Mouse (Mus musculus) neural tube, embryonic 15.5 days (tissue): Measurements from ENCODE around the gene Svs1. TPM values are rescaled to one million over a fixed set of nuclear protein-coding genes. Genes with fewer than 3 reads are reported as not detected.

Experiments used
- ATAC-seq: fragments of 200-750 bp; cut with Nextera tagmentation; 2 replicates; pipeline ENCODE4 v1.8.0; 2017; ENCODE audit warnings: mild to moderate bottlenecking, moderate TSS enrichment, moderate library complexity; ENCODE audit not compliant: low FRiP score
- H3K27ac ChIP-seq: fragments of 300-500 bp; sonication (generic); replicated peaks from 2 replicates; pipeline ENCODE4 v1.5.1; 2015; ENCODE audit warnings: mild to moderate bottlenecking, inconsistent platforms
- H3K27me3 ChIP-seq: fragments of 300-500 bp; sonication (generic); replicated peaks from 2 replicates; pipeline ENCODE4 v1.6.1; 2015; ENCODE audit warnings: inconsistent platforms
- H3K36me3 ChIP-seq: fragments of 300-500 bp; sonication (generic); 2 replicates; pipeline ENCODE4 v1.6.1; 2015; ENCODE audit warnings: inconsistent platforms
- H3K4me1 ChIP-seq: fragments of 300-500 bp; sonication (generic); 2 replicates; pipeline ENCODE4 v1.6.1; 2015; ENCODE audit warnings: inconsistent platforms
- H3K4me2 ChIP-seq: fragments of 300-500 bp; sonication (generic); 2 replicates; pipeline ENCODE4 v1.6.1; 2015; ENCODE audit warnings: inconsistent platforms, mild to moderate bottlenecking, moderate library complexity
- H3K4me3 ChIP-seq: fragments of 300-500 bp; sonication (generic); replicated peaks from 2 replicates; pipeline ENCODE4 v1.5.1; 2015; ENCODE audit warnings: mild to moderate bottlenecking, inconsistent platforms
- H3K9ac ChIP-seq: fragments of 300-500 bp; sonication (generic); replicated peaks from 2 replicates; pipeline ENCODE4 v1.6.1; 2015; ENCODE audit warnings: mild to moderate bottlenecking, inconsistent platforms
- H3K9me3 ChIP-seq: fragments of 300-500 bp; sonication (generic); replicated peaks from 2 replicates; pipeline ENCODE4 v1.6.1; 2016; ENCODE audit warnings: inconsistent platforms
- WGBS: fragments of 180-500 bp; shearing (Covaris S2); methylation state at CpG from one replicate; pipeline ENCODE4 v1.1.7; 2015; ENCODE audit warnings: mixed read lengths; 5-methylcytosine and 5-hydroxymethylcytosine counted together
- polyA plus RNA-seq: library from polyadenylated mRNA; unstranded; fragments of >200 nt; fragmentation: Nextera tagmentation; extraction: Ambion mirVana; gene quantifications from 2 replicates; pipeline ENCODE4 v1.2.1, GENCODE M21; 2015

Gene Svs1
- polyA plus RNA-seq, 1 experiment from 2014 or later: not detected

DNA sequence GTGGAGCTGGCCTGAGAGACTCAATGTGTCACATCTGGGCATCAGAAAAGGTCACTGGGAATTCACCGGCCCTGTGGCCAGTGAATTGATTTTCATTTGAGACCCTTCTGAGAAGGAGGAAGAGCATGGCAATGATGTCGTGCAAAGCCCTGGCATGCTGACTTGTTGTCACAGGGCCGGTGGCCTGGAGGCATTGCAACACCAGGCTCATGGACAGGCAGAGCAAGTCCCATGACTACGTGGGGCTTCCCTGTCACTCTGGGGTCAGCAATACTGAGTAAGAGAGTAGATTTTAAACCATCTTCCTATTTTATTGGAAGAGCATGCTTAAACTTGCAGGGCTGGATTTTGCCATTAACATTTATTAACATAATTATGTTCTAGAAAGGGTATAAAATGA is 26.4 kb downstream of the Svs1 start:
- Histone ChIP-seq H3K36me3 (no peaks in the 10 kb centered on the region), H3K4me2 (no peak overlapping the region), H3K9ac (no peak overlapping the region), H3K9me3 (no peaks in the 10 kb centered on the region), H3K27me3 (no peaks in the 10 kb centered on the region), H3K4me1 (peaks cover 13% of the 10 kb centered on the region), H3K4me3 (no peak overlapping the region), H3K27ac (no peak overlapping the region)
- no peak for ATAC-seq
- 88% methylated on average over 4 of the region's 4 CpGs for WGBS

DNA sequence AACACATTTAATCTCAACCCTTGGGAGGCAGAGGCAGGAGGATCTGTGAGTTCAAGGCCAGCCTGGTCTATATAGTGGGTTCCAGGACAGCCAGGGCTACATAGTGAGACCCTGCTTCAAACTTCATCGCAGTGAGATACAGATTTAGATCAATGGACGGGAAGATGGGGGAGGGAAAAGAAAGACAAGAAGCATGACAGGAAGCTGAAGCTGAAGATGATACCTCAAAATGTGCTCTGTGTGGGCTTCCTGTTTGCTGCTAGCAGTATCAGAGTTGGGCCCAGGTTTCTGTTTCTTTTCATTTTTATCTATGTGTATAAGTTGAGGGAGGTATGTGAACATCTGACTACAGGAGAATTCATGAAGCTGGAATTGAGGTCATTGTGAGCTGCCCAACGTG is 26.8 kb downstream of the Svs1 start:
- Histone ChIP-seq H3K36me3 (no peaks in the 10 kb centered on the region), H3K4me3 (no peak overlapping the region), H3K4me2 (no peak overlapping the region), H3K27ac (no peak overlapping the region), H3K4me1 (peaks cover 9% of the 10 kb centered on the region), H3K27me3 (no peaks in the 10 kb centered on the region), H3K9me3 (no peaks in the 10 kb centered on the region), H3K9ac (no peak overlapping the region)
- 91% methylated on average over 3 of the region's 3 CpGs for WGBS
- no peak for ATAC-seq

DNA sequence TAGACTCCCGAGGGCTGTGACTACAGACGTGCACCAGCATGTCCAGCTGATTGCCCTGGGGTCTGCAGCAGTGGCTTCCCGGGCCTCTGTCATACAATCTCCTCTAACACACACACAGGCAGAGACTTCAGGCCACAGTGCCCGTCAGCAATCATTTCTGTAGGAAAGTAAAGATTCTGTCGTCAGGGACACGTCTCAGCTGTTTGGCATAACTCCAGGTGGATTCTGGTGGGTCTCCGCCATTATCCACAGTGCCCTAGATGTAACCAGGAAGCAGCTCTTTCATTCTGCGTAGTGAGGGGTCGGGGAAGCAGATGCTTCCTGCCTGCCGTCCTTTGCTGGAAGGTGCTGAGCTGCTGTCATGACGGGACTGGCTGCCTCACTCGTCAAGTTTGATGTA is 30.5 kb downstream of the Svs1 start:
- H3K4me2 ChIP-seq: no peak overlapping the region
- H3K4me3 ChIP-seq: no peak overlapping the region
- peaks cover 4% of the 10 kb centered on the region; the same call in 1 of the 2 replicates for H3K4me1 ChIP-seq
- H3K27ac ChIP-seq: no peak overlapping the region
- WGBS: 59% methylated on average over 12 of the region's 12 CpGs
- H3K9me3 ChIP-seq: no peaks in the 10 kb centered on the region
- no peak overlapping the region for H3K9ac ChIP-seq
- no peak for ATAC-seq
- no peaks in the 10 kb centered on the region for H3K36me3 ChIP-seq
- no peaks in the 10 kb centered on the region for H3K27me3 ChIP-seq

DNA sequence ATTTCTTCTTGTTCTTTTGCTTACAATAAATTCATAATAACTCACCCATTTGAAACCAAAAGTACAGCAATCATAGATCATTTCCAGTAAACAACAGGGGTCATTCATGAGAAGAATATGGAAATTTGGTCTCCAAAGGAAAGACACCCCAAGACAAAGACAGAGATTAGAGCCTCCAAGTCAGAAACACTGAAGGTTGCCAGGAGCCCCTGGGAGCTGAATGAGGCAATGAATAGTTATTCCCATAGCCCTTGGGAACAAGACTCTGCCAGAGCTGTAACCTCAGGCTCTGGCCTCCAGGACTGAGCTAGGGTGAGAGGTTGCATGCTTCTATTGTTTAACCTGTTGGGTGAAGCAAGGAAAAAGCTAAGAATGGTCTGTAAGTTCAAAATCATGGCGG is 32.7 kb downstream of the Svs1 start:
- Histone ChIP-seq H3K4me2 (no peak overlapping the region), H3K36me3 (no peaks in the 10 kb centered on the region), H3K9me3 (no peaks in the 10 kb centered on the region), H3K27me3 (no peaks in the 10 kb centered on the region; the same call in 1 of the 2 replicates), H3K27ac (no peak overlapping the region), H3K9ac (no peak overlapping the region), H3K4me1 (peaks cover 4% of the 10 kb centered on the region; the same call in 1 of the 2 replicates), H3K4me3 (no peak overlapping the region)
- 92% methylated on average over 1 of the region's 1 CpGs for WGBS
- ATAC-seq: no peak

DNA sequence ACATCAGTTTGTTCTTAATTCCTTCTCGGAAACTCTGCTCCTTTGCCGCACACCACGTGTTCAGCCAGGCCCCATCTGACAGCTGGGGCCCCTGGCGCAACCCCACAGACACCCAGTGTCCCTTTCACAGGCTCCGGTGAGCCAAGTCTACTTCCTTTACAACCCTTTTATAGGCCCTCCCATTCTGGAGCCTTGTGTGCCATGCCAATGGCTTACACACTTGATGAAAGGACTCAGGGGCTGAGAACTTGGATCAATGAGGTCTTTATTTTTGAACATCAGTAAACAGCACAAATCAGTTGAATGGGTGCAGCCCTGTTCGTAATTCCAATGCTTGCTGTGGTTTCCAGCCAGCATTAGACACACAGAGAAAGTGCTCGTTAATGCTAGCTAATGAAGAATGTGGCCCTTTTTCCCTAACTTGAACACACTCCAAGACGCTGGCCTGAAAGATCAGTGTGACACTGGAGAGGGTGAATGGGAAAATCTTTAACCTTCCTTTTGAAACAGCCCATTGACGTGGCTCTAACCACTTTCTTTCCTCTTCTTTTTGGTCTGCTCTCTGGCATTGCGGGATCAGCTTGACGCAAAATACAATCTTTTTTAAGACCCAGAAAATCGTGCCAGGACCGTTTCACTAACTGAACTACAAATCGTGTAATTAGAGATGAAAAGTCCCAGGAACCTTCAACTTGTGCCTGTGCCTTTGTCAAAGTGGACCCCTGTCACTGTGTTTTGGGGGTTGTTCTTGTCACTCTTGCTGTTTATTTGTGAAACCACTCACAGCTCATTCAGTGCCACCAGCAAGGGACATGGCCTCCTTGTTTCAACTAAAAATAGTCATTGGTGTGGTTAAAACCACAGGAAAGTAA is 34.7 kb downstream of the Svs1 start:
- peaks cover 4% of the 10 kb centered on the region; the same call in 1 of the 2 replicates for H3K4me1 ChIP-seq
- peak; percentile 86 for ATAC-seq
- H3K27ac ChIP-seq: 0 out of 2 replicates have a peak overlapping the region, but pooled peaks have one; percentile 18
- no peak overlapping the region for H3K9ac ChIP-seq
- H3K4me2 ChIP-seq: no peak overlapping the region
- 30% methylated on average over 14 of the region's 14 CpGs for WGBS
- no peaks in the 10 kb centered on the region for H3K9me3 ChIP-seq
- peaks cover 7% of the 10 kb centered on the region; the same call in 1 of the 2 replicates for H3K27me3 ChIP-seq
- no peaks in the 10 kb centered on the region for H3K36me3 ChIP-seq
- H3K4me3 ChIP-seq: no peak overlapping the region

DNA sequence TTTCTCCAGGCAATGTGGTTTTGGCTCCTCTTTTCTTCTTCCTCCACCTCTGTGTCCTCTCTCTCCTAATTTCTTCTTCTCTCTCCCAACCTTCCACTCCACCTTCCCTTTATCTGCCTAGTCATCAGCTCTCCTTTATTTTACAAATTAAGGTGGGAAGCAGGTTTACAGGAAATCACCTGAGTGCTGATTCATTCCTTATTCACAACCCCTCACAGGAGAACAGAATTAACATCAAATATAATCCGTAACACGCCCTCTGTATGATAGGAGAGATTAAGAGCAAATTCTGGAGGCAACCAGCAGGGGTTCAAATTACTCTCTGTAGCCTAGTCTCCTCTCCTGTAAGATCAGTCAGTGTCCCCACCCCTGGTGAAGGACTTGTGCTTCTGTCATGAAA is 35.7 kb downstream of the Svs1 start:
- WGBS: 92% methylated on average over 2 of the region's 2 CpGs
- H3K27ac ChIP-seq: no peak overlapping the region
- no peaks in the 10 kb centered on the region for H3K9me3 ChIP-seq

DNA sequence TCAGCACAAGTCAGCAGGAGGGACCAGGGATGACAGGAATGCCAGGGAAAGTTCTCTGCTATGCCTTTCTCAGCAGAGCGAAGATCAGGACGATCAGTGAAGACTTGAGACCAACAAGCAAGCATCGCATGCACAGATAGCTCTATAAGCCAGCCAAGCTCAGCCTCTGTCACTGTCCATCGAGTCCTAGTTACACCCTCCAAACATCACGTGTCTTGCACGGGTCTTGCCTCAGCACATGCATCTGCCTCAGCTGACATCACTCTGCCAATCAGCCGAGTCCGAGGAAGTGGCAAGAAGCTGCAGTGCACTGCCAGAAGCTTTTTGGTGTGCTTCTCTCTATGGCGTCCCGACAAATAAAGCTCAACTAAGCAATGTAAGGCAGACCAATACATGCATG is 36.7 kb downstream of the Svs1 start:
- H3K9me3 ChIP-seq: no peaks in the 10 kb centered on the region
- no peak for ATAC-seq
- no peak overlapping the region for H3K4me3 ChIP-seq
- peaks cover 4% of the 10 kb centered on the region; the same call in 1 of the 2 replicates for H3K4me1 ChIP-seq
- H3K27me3 ChIP-seq: peaks cover 9% of the 10 kb centered on the region; the same call in 1 of the 2 replicates
- no peak overlapping the region for H3K4me2 ChIP-seq
- no peak overlapping the region for H3K27ac ChIP-seq
- WGBS: 90% methylated on average over 10 of the region's 10 CpGs
- no peaks in the 10 kb centered on the region for H3K36me3 ChIP-seq
- no peak overlapping the region for H3K9ac ChIP-seq

More for the DNA sequence above, 35.7 kb downstream of the Svs1 start:
- Histone ChIP-seq H3K4me3 (no peak overlapping the region), H3K9ac (no peak overlapping the region), H3K27me3 (peaks cover 9% of the 10 kb centered on the region; the same call in 1 of the 2 replicates), H3K4me1 (peaks cover 4% of the 10 kb centered on the region; the same call in 1 of the 2 replicates), H3K4me2 (no peak overlapping the region), H3K36me3 (no peaks in the 10 kb centered on the region)
- ATAC-seq: no peak

DNA sequence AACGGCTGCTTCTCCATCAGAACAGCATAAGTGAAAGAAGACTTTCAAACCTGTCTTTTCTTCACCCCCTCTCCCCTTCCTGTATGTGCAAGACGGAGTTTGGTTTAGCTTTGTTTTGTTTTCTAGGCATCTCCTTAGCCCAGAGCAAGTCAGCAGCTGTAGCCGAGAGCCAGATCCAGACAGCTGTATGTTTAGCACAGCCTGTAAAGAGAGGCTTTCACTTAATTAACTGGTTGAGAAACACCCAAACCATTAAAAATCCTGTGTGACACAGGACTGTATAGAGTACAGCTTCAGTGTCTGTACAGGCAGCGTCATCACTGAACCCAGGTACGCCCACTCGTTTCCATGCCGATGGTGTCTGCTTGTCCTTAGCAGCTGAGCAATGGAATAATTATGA is 38.6 kb downstream of the Svs1 start:
- Histone ChIP-seq H3K4me1 (peaks cover 4% of the 10 kb centered on the region; the same call in 1 of the 2 replicates), H3K36me3 (no peaks in the 10 kb centered on the region), H3K27me3 (peaks cover 14% of the 10 kb centered on the region; the same call in 1 of the 2 replicates), H3K9me3 (no peaks in the 10 kb centered on the region), H3K4me3 (no peak overlapping the region), H3K4me2 (no peak overlapping the region), H3K27ac (no peak overlapping the region), H3K9ac (no peak overlapping the region)
- ATAC-seq: no peak
- 87% methylated on average over 7 of the region's 7 CpGs for WGBS

DNA sequence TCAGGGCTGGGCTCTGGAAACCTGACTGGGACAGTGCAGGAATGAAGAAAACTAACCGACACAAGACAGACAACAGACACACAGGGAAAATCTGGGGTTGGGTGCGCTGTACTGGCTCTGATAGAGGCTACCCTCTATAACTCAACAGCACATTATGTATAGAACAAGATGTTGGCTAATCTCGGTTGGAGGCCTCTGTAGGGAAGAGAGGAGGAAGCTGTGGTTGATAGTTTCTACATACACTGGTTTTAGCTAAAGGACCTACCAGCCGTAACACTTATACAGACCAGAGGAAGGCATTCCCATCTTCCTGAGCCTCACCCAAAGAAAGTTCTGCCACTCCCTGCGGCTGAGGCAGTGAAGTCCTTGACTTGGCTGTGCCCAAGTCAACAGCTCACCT is 39.8 kb downstream of the Svs1 start:
- WGBS: 92% methylated on average over 5 of the region's 5 CpGs
- H3K27ac ChIP-seq: no peak overlapping the region
- peaks cover 14% of the 10 kb centered on the region; the same call in 1 of the 2 replicates for H3K27me3 ChIP-seq
- no peaks in the 10 kb centered on the region for H3K4me1 ChIP-seq
- H3K36me3 ChIP-seq: no peaks in the 10 kb centered on the region
- H3K4me3 ChIP-seq: no peak overlapping the region
- H3K4me2 ChIP-seq: no peak overlapping the region
- no peaks in the 10 kb centered on the region for H3K9me3 ChIP-seq
- H3K9ac ChIP-seq: no peak overlapping the region
- no peak for ATAC-seq

DNA sequence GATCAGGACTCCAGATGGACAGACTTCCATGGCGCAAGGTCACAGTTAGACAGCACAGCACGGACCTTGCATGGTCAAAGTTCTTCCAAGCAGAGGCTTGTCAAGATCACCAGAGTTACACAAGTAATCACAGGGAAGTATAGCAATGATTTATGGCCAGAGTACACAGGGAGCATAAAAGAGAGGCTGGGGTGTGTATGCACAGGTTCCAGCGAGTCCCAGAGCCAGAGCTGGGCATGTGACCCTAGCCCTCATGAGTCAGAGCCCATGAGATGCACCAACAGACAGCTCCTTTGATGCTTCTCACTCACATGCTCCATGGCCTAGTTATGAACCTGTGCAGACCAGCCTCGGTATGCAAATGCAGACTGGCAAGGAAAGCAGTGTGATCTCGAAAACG is 41.4 kb downstream of the Svs1 start:
- Histone ChIP-seq H3K27ac (no peak overlapping the region), H3K9ac (no peak overlapping the region), H3K4me1 (no peaks in the 10 kb centered on the region), H3K9me3 (no peaks in the 10 kb centered on the region), H3K36me3 (no peaks in the 10 kb centered on the region), H3K27me3 (0 out of 2 replicates have a peak, but pooled peaks cover 14% of the 10 kb centered on the region), H3K4me2 (no peak overlapping the region), H3K4me3 (no peak overlapping the region)
- ATAC-seq: no peak
- WGBS: 91% methylated on average over 6 of the region's 6 CpGs

DNA sequence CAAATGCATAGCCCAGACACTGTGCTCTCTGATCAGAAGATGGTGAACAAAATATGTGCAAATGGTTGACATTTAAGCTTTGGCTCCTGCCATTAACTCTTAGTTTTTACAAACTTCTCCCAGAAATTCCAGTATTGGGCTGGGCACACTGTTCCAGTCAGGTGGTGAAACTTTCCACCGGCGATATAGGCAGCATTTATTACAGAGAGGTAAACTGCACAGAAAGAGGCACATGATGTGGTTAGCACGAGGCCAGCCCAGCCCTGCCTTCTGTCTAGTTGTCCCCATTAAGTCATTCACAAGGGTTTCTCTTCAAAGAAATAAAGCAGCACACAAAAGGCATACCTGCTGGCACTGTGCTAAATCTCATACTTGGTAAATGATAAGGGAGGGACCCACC is 42.0 kb downstream of the Svs1 start:
- no peak overlapping the region for H3K4me2 ChIP-seq
- 0 out of 2 replicates have a peak, but pooled peaks cover 14% of the 10 kb centered on the region for H3K27me3 ChIP-seq
- no peaks in the 10 kb centered on the region for H3K9me3 ChIP-seq
- no peak for ATAC-seq
- 84% methylated on average over 3 of the region's 3 CpGs for WGBS
- no peak overlapping the region for H3K4me3 ChIP-seq
- H3K4me1 ChIP-seq: no peaks in the 10 kb centered on the region
- H3K36me3 ChIP-seq: no peaks in the 10 kb centered on the region
- no peak overlapping the region for H3K9ac ChIP-seq
- H3K27ac ChIP-seq: no peak overlapping the region

DNA sequence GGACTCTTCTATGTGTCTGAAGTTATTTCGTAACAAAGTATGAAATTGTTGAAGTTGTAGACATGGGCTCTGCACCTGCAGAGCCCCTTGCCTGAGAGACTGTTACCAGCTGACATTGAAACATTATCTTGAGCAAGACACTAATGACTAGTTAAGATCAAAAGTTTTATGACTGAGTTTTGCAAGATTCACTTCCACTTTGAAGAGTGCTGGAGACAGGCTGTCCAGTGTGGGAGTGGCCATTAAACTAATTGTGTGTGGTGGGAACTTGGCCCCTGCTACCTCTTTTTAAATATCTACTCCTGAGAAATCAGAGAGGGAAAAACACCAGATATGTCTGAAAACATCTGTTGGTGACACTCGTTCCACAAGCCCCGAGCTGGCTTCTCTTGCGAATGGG is 44.6 kb downstream of the Svs1 start:
- no peak overlapping the region for H3K4me2 ChIP-seq
- H3K27ac ChIP-seq: no peak overlapping the region
- WGBS: 82% methylated on average over 4 of the region's 4 CpGs
- no peak overlapping the region for H3K9ac ChIP-seq
- H3K27me3 ChIP-seq: peaks cover 16% of the 10 kb centered on the region; the same call in 1 of the 2 replicates
- H3K36me3 ChIP-seq: no peaks in the 10 kb centered on the region
- no peaks in the 10 kb centered on the region for H3K9me3 ChIP-seq
- ATAC-seq: no peak
- H3K4me1 ChIP-seq: no peaks in the 10 kb centered on the region
- no peak overlapping the region for H3K4me3 ChIP-seq
